Mouse (Mus musculus) heart, postnatal 0 days (tissue): ENCODE measurements at regions not wholly inside any gene's neighbourhood (a gene's known extent, or its start where the extent isn't known, plus 50 kb on each side); places are given as distances from the start of the nearest gene placed in this dataset.

Experiments used
- CTCF ChIP-seq: IDR thresholded peaks from 2 replicates; pipeline ENCODE4 v1.5.1; 2016; ENCODE audit warnings: antibody characterized with exemption, control low read depth, low read depth
- EP300 ChIP-seq: IDR thresholded peaks from 2 replicates; pipeline ENCODE4 v1.6.1; 2016; ENCODE audit warnings: antibody characterized with exemption, low read depth

- TF ChIP-seq EP300, result no peak
- TF ChIP-seq CTCF, result no peak
These were observed 394.6 kb downstream of the Ptpru start for GRCm38 (mm10) chr4:131443518-131443917.
